Mouse (Mus musculus) midbrain, embryonic 15.5 days (tissue): ENCODE measurements at regions not wholly inside any gene's neighbourhood (a gene's known extent, or its start where the extent isn't known, plus 50 kb on each side); places are given as distances from the start of the nearest gene placed in this dataset.

Experiments used
- ATAC-seq: fragments of 200-750 bp; cut with Nextera tagmentation; replicated peaks from 2 replicates; pipeline ENCODE4 v1.8.0; 2017; ENCODE audit warnings: moderate TSS enrichment
- H3K27ac ChIP-seq: fragments of 300-500 bp; sonication (generic); 2 replicates; pipeline ENCODE4 v1.5.1; 2015; ENCODE audit warnings: mild to moderate bottlenecking, inconsistent platforms
- H3K27me3 ChIP-seq: fragments of 300-500 bp; sonication (generic); replicated peaks from 2 replicates; pipeline ENCODE4 v1.6.1; 2015; ENCODE audit warnings: inconsistent platforms
- H3K36me3 ChIP-seq: fragments of 300-500 bp; sonication (generic); replicated peaks from 2 replicates; pipeline ENCODE4 v1.6.1; 2015; ENCODE audit warnings: inconsistent platforms
- H3K4me1 ChIP-seq: fragments of 300-500 bp; sonication (generic); 2 replicates; pipeline ENCODE4 v1.6.1; 2015; ENCODE audit warnings: inconsistent platforms
- H3K4me2 ChIP-seq: fragments of 300-500 bp; sonication (generic); 2 replicates; pipeline ENCODE4 v1.6.1; 2015; ENCODE audit warnings: inconsistent platforms, mild to moderate bottlenecking, moderate library complexity
- H3K4me3 ChIP-seq: fragments of 300-500 bp; sonication (generic); 2 replicates; pipeline ENCODE4 v1.5.1; 2015; ENCODE audit warnings: mild to moderate bottlenecking, inconsistent platforms
- H3K9ac ChIP-seq: fragments of 300-500 bp; sonication (generic); 2 replicates; pipeline ENCODE4 v1.6.1; 2015; ENCODE audit warnings: mild to moderate bottlenecking, inconsistent platforms
- H3K9me3 ChIP-seq: fragments of 300-500 bp; sonication (generic); 2 replicates; pipeline ENCODE4 v1.6.1; 2016; ENCODE audit warnings: inconsistent platforms
- WGBS: fragments of 180-500 bp; shearing (Covaris S2); methylation state at CpG from one replicate; pipeline ENCODE4 v1.1.7; 2015; ENCODE audit warnings: mixed read lengths; 5-methylcytosine and 5-hydroxymethylcytosine counted together

DNA sequence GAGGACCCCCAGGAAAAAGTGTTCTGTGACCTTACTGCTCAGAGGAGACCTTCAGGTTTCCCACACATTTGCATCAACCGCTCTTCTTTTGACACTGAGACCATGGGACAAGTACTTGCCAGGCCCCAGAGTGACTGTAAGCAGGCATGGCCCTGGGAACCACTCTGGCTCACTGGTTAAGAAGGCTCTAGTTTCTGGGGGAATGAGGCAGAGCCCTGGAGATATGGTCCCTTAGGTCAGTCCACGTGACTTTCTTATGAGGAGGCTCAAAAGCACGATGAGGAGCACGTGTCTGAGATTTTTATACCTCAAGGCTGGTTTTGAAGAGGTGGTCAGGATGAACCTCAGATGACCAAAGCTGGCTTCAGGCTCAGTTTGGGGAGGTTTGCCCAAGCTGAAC, 72.1 kb upstream of the Ppara start:
- 90% methylated on average over 4 of the region's 4 CpGs for WGBS

DNA sequence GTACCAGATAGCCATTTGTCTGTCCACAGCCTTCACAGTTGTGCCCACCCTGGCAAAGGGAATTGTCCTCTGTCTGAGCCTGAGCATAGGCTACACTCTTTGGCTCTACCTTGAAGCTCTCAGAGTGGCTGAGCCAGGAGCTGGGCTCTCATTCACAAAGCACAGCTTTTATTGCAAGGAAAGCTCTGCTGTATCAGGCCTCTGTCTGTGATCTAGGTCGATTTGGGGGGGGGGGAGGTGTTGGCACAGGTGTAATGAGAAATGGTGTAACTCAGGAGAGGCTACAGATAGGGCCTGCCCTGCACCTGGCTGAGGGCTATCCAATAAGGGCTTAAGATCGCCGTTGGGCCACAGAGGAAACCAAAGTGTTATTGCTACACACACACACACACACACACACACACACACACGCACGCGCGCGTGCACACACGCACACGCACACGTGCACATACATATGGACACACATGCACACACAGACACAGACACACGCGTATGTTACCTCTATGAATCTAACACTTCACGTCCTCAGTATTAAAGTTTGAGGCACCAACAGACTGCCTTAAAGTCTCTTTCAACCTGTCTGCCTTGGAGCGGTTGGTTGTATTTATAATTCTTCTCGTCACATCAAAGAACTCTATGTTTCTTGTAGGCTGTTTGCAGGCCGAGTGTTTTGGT, 70.9 kb upstream of the Ppara start:
- Histone ChIP-seq H3K4me1 (peaks cover 14% of the 10 kb centered on the region), H3K4me3 (no peak overlapping the region), H3K27ac (no peak overlapping the region), H3K9ac (no peak overlapping the region), H3K36me3 (no peaks in the 10 kb centered on the region), H3K9me3 (no peaks in the 10 kb centered on the region), H3K27me3 (peaks cover 67% of the 10 kb centered on the region), H3K4me2 (no peak overlapping the region)
- ATAC-seq: no peak
- WGBS: 87% methylated on average over 17 of the region's 17 CpGs

More for the DNA sequence above, 72.1 kb upstream of the Ppara start:
- Histone ChIP-seq H3K27me3 (peaks cover 72% of the 10 kb centered on the region), H3K4me2 (no peak overlapping the region), H3K4me3 (no peak overlapping the region), H3K36me3 (no peaks in the 10 kb centered on the region), H3K9me3 (no peaks in the 10 kb centered on the region), H3K4me1 (peaks cover 10% of the 10 kb centered on the region), H3K27ac (no peak overlapping the region), H3K9ac (no peak overlapping the region)
- no peak for ATAC-seq

- no peak overlapping the region for H3K4me3 ChIP-seq
- no peak overlapping the region for H3K27ac ChIP-seq
- H3K36me3 ChIP-seq: no peaks in the 10 kb centered on the region
- no peak overlapping the region for H3K9ac ChIP-seq
- 75% methylated on average over 10 of the region's 10 CpGs for WGBS
- peaks cover 20% of the 10 kb centered on the region for H3K4me1 ChIP-seq
- H3K4me2 ChIP-seq: no peak overlapping the region
- ATAC-seq: no peak
- H3K27me3 ChIP-seq: peaks cover 66% of the 10 kb centered on the region
- H3K9me3 ChIP-seq: no peaks in the 10 kb centered on the region
Observed at GRCm38 (mm10) chr15:85664432-85664828, 70.4 kb upstream of the Ppara start.

- peaks cover 25% of the 10 kb centered on the region for H3K4me1 ChIP-seq
- no peak overlapping the region for H3K9ac ChIP-seq
- no peak for ATAC-seq
- H3K27ac ChIP-seq: no peak overlapping the region
- H3K36me3 ChIP-seq: no peaks in the 10 kb centered on the region
- 81% methylated on average over 12 of the region's 12 CpGs for WGBS
- H3K27me3 ChIP-seq: peaks cover 63% of the 10 kb centered on the region
- no peak overlapping the region for H3K4me2 ChIP-seq
- no peak overlapping the region for H3K4me3 ChIP-seq
- H3K9me3 ChIP-seq: no peaks in the 10 kb centered on the region
Observed at GRCm38 (mm10) chr15:85665181-85665821, 69.5 kb upstream of the Ppara start.

DNA sequence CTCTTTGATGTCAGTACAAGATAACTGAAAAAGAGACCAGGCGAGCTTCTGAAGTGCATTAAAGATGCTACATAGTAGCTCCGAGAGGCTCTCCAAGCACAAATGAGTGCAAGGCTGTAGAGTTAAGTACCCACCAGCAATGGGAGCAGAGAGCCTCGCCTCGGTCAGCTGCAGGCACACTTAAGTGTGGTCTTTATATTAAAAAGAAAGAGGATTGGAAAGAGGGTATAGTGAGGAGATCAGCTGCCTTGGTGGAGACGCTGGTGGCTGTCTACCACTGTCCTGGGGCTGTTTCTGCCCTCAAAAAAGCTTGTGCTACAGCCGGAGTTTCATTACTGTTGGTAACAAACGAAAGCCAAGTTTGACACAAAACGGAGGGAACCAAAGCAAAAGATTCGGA, 68.3 kb upstream of the Ppara start:
- no peaks in the 10 kb centered on the region for H3K9me3 ChIP-seq
- peak overlapping the region; percentile 65 for H3K27ac ChIP-seq
- no peak overlapping the region for H3K4me3 ChIP-seq
- no peak for ATAC-seq
- H3K27me3 ChIP-seq: peaks cover 52% of the 10 kb centered on the region
- H3K36me3 ChIP-seq: no peaks in the 10 kb centered on the region
- peak overlapping the region; percentile 20; the same call in 1 of the 2 replicates for H3K9ac ChIP-seq
- peaks cover 19% of the 10 kb centered on the region for H3K4me1 ChIP-seq
- peak overlapping the region; percentile 25; the same call in 1 of the 2 replicates for H3K4me2 ChIP-seq
- WGBS: 56% methylated on average over 9 of the region's 9 CpGs

DNA sequence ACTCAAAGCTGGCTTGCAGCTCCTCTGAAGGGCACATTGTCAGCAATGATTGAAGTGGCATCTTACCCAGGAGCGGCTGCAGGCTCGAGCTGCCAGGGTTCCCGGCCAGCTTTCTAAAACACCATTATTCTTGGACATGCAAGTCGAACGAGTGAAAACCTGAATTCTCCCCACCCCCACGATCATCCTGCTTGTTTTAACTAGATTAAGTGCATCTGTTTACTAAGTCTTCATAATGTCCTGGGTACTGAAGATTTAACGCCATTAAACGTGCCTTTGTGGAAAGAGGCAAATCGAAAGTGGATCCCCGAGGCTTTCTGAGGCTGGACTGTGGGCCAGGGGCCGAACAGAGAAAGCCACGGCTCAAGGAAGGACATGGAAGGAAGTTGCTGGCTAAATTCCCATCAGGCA, 67.4 kb upstream of the Ppara start:
- peaks cover 44% of the 10 kb centered on the region for H3K27me3 ChIP-seq
- H3K4me3 ChIP-seq: peak overlapping the region; percentile 9; the same call in 1 of the 2 replicates
- H3K36me3 ChIP-seq: no peaks in the 10 kb centered on the region
- ATAC-seq: no peak
- H3K4me2 ChIP-seq: peak overlapping the region; percentile 31
- peaks cover 25% of the 10 kb centered on the region for H3K4me1 ChIP-seq
- 38% methylated on average over 12 of the region's 12 CpGs for WGBS
- no peaks in the 10 kb centered on the region for H3K9me3 ChIP-seq
- no peak overlapping the region for H3K9ac ChIP-seq
- peak overlapping the region; percentile 67 for H3K27ac ChIP-seq

GRCm38 (mm10) chr15:85667906-85668590, 66.7 kb upstream of the Ppara start:
- no peaks in the 10 kb centered on the region for H3K36me3 ChIP-seq
- H3K9ac ChIP-seq: no peak overlapping the region
- H3K27ac ChIP-seq: peak overlapping the region; percentile 67; the same call in 1 of the 2 replicates
- no peak overlapping the region for H3K4me3 ChIP-seq
- WGBS: 73% methylated on average over 7 of the region's 7 CpGs
- ATAC-seq: no peak
- peaks cover 41% of the 10 kb centered on the region for H3K27me3 ChIP-seq
- no peaks in the 10 kb centered on the region for H3K9me3 ChIP-seq
- H3K4me2 ChIP-seq: peak overlapping the region; percentile 31
- peaks cover 31% of the 10 kb centered on the region for H3K4me1 ChIP-seq

- WGBS: 51% methylated on average over 9 of the region's 9 CpGs
- Histone ChIP-seq H3K4me2 (peak overlapping the region; percentile 66), H3K27me3 (peaks cover 34% of the 10 kb centered on the region), H3K27ac (peak overlapping the region; percentile 98), H3K9ac (peak overlapping the region; percentile 26), H3K4me3 (no peak overlapping the region), H3K9me3 (no peaks in the 10 kb centered on the region), H3K36me3 (no peaks in the 10 kb centered on the region), H3K4me1 (peaks cover 40% of the 10 kb centered on the region)
- ATAC-seq: no peak
Observed at GRCm38 (mm10) chr15:85668871-85669651, 65.7 kb upstream of the Ppara start.

GRCm38 (mm10) chr15:85669652-85670175, 65.1 kb upstream of the Ppara start:
- peaks cover 46% of the 10 kb centered on the region for H3K4me1 ChIP-seq

DNA sequence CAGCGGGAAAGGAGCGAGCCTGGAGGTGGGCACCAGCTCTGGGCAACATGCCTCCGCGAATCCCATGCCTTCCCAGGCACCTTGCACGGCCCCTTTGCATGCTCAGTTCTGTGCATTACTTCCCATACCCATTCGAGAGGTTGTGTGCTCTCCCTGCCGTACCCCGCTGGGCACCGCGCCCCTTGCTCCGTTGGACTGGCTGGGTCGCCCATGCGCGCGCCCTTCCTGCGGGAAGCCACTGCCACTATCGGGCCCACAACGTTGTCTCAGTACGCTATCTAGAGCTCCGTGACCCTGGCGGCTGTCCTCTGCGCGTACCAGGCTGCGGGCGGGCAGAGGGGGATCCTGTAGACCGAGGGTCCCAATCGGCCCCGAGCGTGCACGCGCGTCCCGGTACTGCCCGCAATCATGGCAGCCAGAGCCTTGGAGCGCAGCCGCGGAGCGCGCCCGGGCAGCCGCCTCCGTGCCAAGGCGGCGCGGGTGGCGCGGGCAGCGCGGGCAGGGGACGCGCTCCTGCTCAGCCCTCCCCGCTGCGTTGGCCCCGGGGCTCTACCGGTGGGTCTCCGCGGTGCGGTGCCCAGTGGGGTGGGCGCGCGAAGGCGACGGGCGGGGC, 64.5 kb upstream of the Ppara start:
- Histone ChIP-seq H3K27me3 (peaks cover 31% of the 10 kb centered on the region), H3K4me1 (peaks cover 49% of the 10 kb centered on the region), H3K36me3 (no peaks in the 10 kb centered on the region), H3K4me3 (peak overlapping the region; percentile 82), H3K9me3 (no peaks in the 10 kb centered on the region), H3K27ac (peak overlapping the region; percentile 98), H3K9ac (peak overlapping the region; percentile 88), H3K4me2 (peak overlapping the region; percentile 66)
- ATAC-seq: peak; percentile 85
- under 1% methylated on average over 64 of the region's 64 CpGs for WGBS

More at GRCm38 (mm10) chr15:85669652-85670175, 65.1 kb upstream of the Ppara start:
- Histone ChIP-seq H3K36me3 (no peaks in the 10 kb centered on the region), H3K27ac (peak overlapping the region; percentile 98), H3K9ac (peak overlapping the region; percentile 88), H3K4me3 (peak overlapping the region; percentile 82), H3K4me2 (peak overlapping the region; percentile 66), H3K9me3 (no peaks in the 10 kb centered on the region), H3K27me3 (peaks cover 33% of the 10 kb centered on the region)
- 21% methylated on average over 15 of the region's 15 CpGs for WGBS
- peak; percentile 27 for ATAC-seq
